Mouse (Mus musculus) heart, embryonic 16.5 days (tissue): ENCODE data around the gene Kcnk3. TPM values are rescaled to one million over a fixed set of nuclear protein-coding genes. Genes with fewer than 3 reads are reported as not detected.

ENCODE experiments used
- ATAC-seq: fragments of 200-750 bp; cut with Nextera tagmentation; replicated peaks from 2 replicates; pipeline ENCODE4 v1.8.0; 2017; ENCODE audit warnings: moderate number of reproducible peaks; ENCODE audit not compliant: insufficient read depth, low FRiP score; ENCODE audit errors: extremely low read depth
- H3K27ac ChIP-seq: fragments of 300-500 bp; sonication (generic); 2 replicates; pipeline ENCODE4 v1.5.1; 2014; ENCODE audit warnings: mild to moderate bottlenecking, low read length, control low read depth, moderate library complexity
- H3K27me3 ChIP-seq: fragments of 300-500 bp; sonication (generic); 2 replicates; pipeline ENCODE4 v1.6.1; 2014; ENCODE audit warnings: low read length, mixed read lengths; ENCODE audit not compliant: control insufficient read depth, insufficient read depth
- H3K36me3 ChIP-seq: fragments of 300-500 bp; sonication (generic); 2 replicates; pipeline ENCODE4 v1.6.1; 2014; ENCODE audit not compliant: control insufficient read depth, insufficient read depth
- H3K4me1 ChIP-seq: fragments of 300-500 bp; sonication (generic); 2 replicates; pipeline ENCODE4 v1.6.1; 2014; ENCODE audit warnings: low read length, mixed read lengths; ENCODE audit not compliant: control insufficient read depth, insufficient read depth
- H3K4me2 ChIP-seq: fragments of 300-500 bp; sonication (generic); 2 replicates; pipeline ENCODE4 v1.6.1; 2014; ENCODE audit warnings: low read depth, mild to moderate bottlenecking, control low read depth, low read length
- H3K4me3 ChIP-seq: fragments of 300-500 bp; sonication (generic); 2 replicates; pipeline ENCODE4 v1.5.1; 2014; ENCODE audit warnings: mild to moderate bottlenecking, control low read depth, low read length
- H3K9ac ChIP-seq: fragments of 300-500 bp; sonication (generic); 2 replicates; pipeline ENCODE4 v1.6.1; 2014; ENCODE audit warnings: low read length, control low read depth
- H3K9me3 ChIP-seq: fragments of 300-500 bp; sonication (generic); replicated peaks from 2 replicates; pipeline ENCODE4 v1.6.1; 2016; ENCODE audit warnings: low read length; ENCODE audit not compliant: control insufficient read depth
- WGBS: fragments of 180-500 bp; shearing (Covaris S2); extraction: QIAGEN DNeasy Blood & Tissue Kit; methylation state at CpG from one replicate; pipeline ENCODE4 v1.1.7; 2014; 5-methylcytosine and 5-hydroxymethylcytosine counted together
- polyA plus RNA-seq: library from polyadenylated mRNA; unstranded; fragments of >200 nt; fragmentation: Nextera tagmentation; extraction: Ambion mirVana; gene quantifications from 2 replicates; pipeline ENCODE4 v1.2.1, GENCODE M21; 2015

Gene Kcnk3
- 15.3 and 19.2 TPM in 2 replicates for polyA plus RNA-seq

DNA sequence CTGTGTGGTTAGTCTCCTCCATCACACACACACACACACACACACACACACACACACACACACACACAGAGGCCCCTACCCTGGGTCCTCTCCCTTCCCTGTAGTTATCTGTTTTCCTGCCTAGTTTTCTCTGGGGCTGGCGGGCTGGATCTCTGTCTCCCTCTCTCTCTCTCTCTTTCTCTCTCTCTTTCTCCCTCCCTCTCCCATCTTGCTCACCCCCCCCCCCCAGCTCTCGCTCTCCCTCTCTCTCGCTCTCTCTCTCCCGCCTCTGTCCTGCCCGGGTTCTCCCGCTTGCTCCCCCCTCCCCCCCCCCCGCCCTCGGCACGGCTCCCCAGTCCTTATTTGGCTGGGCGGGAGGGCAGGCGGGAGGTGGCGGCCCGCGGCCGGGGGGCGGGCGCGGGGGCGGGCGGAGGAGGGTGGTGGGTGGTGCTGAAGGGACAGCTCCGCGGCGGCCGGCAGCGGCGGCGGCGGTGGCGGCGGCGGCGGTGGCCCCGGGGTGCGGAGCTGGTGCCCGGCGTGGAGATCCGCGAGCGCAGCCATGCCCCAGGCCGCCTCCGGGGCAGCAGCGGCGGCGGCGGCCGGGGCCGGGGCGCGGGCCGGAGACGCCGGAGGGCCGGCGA is at the start of gene Kcnk3:
Gene Kcnk3, plus strand, starts transcription at position 490 of the 620 bp plus-strand sequence.
- Histone ChIP-seq H3K27ac (peak within 1 kb of the TSS; percentile 75), H3K9ac (peak within 1 kb of the TSS; percentile 79), H3K27me3 (peaks cover 15% of the 10 kb centered on the region), H3K36me3 (no peaks in the 10 kb centered on the region), H3K4me3 (peak within 1 kb of the TSS; percentile 51), H3K4me1 (peaks cover 46% of the 10 kb centered on the region), H3K9me3 (no peaks in the 10 kb centered on the region), H3K4me2 (peak within 1 kb of the TSS; percentile 74)
- WGBS, result 0% methylated on average over 30 of the region's 54 CpGs
- ATAC-seq, result peak; percentile 65

DNA sequence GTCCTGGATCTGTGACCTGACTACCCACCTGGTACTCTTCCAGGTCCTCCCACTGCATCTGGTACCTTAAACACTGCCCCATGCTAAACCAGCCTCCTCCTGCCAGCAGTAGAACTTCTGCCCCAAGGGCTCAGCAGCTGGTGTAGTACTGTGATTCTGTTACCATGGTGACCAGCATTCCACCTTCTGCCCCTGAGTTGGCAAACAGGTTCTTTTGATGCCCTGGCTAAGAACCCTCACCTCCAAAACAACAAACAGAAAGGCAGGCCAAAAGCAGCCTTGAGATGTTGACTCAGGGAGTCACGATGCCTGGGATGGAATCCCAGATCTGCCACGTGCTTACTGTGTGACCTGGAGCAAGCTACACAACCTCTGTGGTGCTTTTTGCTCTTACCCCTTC is 42.3 kb upstream of the Kcnk3 start, which contains the start of gene Cib4:
Gene Cib4, minus strand, starts transcription at position 139 of the 400 bp plus-strand sequence.
- Histone ChIP-seq H3K9ac (0 out of 2 replicates have a peak within 1 kb of the TSS, but pooled peaks have one; percentile 30), H3K4me2 (no peak within 1 kb of the TSS), H3K36me3 (no peaks in the 10 kb centered on the region), H3K27ac (no peak within 1 kb of the TSS), H3K4me3 (no peak within 1 kb of the TSS), H3K27me3 (no peaks in the 10 kb centered on the region), H3K9me3 (no peaks in the 10 kb centered on the region), H3K4me1 (0 out of 2 replicates have a peak, but pooled peaks cover 2% of the 10 kb centered on the region)
- ATAC-seq, result no peak
- WGBS, result 56% methylated on average over 2 of the region's 2 CpGs

GRCm38 (mm10) chr5:30548681-30549080 is 39.3 kb upstream of the Kcnk3 start:
- no peak overlapping the region for H3K4me3 ChIP-seq
- no peak overlapping the region for H3K4me2 ChIP-seq
- no peaks in the 10 kb centered on the region for H3K9me3 ChIP-seq
- H3K36me3 ChIP-seq, result no peaks in the 10 kb centered on the region
- WGBS, result 68% methylated on average over 2 of the region's 2 CpGs
- no peak overlapping the region for H3K27ac ChIP-seq
- no peak for ATAC-seq
- no peak overlapping the region for H3K9ac ChIP-seq
- no peaks in the 10 kb centered on the region for H3K27me3 ChIP-seq
- 0 out of 2 replicates have a peak, but pooled peaks cover 2% of the 10 kb centered on the region for H3K4me1 ChIP-seq

- H3K9ac ChIP-seq, result no peak overlapping the region
- no peak overlapping the region for H3K4me2 ChIP-seq
- H3K27ac ChIP-seq, result no peak overlapping the region
- no peaks in the 10 kb centered on the region for H3K27me3 ChIP-seq
- no peaks in the 10 kb centered on the region for H3K9me3 ChIP-seq
- WGBS, result 66% methylated on average over 9 of the region's 9 CpGs
- peaks cover 9% of the 10 kb centered on the region for H3K4me1 ChIP-seq
- no peaks in the 10 kb centered on the region for H3K36me3 ChIP-seq
- H3K4me3 ChIP-seq, result no peak overlapping the region
- peak; percentile 58 for ATAC-seq
Observed at GRCm38 (mm10) chr5:30550334-30551021, 37.5 kb upstream of the Kcnk3 start.

- H3K4me2 ChIP-seq, result no peak overlapping the region
- ATAC-seq, result no peak
- WGBS, result 83% methylated on average over 8 of the region's 8 CpGs
- no peak overlapping the region for H3K9ac ChIP-seq
- no peaks in the 10 kb centered on the region for H3K36me3 ChIP-seq
- no peaks in the 10 kb centered on the region for H3K9me3 ChIP-seq
- H3K4me1 ChIP-seq, result peaks cover 10% of the 10 kb centered on the region
- no peak overlapping the region for H3K4me3 ChIP-seq
- H3K27me3 ChIP-seq, result no peaks in the 10 kb centered on the region
- no peak overlapping the region for H3K27ac ChIP-seq
Observed at GRCm38 (mm10) chr5:30551022-30551638, 36.8 kb upstream of the Kcnk3 start.

DNA sequence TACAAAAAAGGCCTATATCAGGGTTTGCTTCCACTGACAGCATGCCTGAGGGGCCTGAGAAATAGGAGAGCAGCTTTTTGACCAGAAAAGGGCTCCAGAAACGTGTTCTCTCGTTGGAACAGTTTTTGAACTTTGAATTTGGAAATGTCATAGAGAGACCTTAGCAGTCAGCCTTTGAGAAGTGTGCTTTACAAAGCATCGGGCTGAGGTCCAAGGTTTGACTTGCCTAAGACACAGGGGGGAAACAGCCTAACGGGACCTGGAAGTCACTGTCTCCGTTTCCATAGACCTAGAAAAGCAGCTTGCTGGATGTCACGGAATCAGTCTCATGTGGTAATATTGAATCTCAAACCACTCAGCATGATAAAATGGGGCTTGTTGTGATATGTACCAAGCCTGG is 36.0 kb upstream of the Kcnk3 start:
- Histone ChIP-seq H3K36me3 (no peaks in the 10 kb centered on the region), H3K27me3 (no peaks in the 10 kb centered on the region), H3K4me2 (no peak overlapping the region), H3K9ac (no peak overlapping the region), H3K4me1 (peaks cover 10% of the 10 kb centered on the region), H3K27ac (no peak overlapping the region), H3K9me3 (no peaks in the 10 kb centered on the region), H3K4me3 (no peak overlapping the region)
- WGBS, result 78% methylated on average over 6 of the region's 6 CpGs
- ATAC-seq, result no peak

- Histone ChIP-seq H3K4me1 (peaks cover 10% of the 10 kb centered on the region), H3K36me3 (no peaks in the 10 kb centered on the region), H3K27ac (no peak overlapping the region), H3K9me3 (no peaks in the 10 kb centered on the region), H3K9ac (no peak overlapping the region), H3K4me3 (no peak overlapping the region), H3K4me2 (no peak overlapping the region), H3K27me3 (no peaks in the 10 kb centered on the region)
- 78% methylated on average over 13 of the region's 13 CpGs for WGBS
- no peak for ATAC-seq
Observed at GRCm38 (mm10) chr5:30553936-30554335, 34.0 kb upstream of the Kcnk3 start.

DNA sequence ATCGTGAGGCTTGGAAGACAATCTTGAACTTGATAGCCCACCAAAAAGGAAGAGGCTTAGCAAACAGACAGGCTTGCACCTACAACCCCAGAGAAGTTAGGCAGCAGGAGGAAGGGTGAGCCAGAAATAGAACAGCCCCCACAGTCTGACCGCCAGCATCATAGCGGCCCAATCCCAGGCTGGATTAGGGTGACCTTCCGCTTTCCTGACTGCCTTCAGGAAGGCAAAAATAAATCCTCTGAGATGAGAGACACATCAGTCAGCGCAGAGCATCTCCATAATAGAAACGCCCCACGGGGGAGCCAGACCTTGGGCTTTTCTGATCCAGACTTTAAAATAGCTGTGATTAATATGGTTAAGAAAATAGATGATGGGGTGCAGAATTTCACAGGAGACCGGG is 33.0 kb upstream of the Kcnk3 start:
- Histone ChIP-seq H3K9me3 (no peaks in the 10 kb centered on the region), H3K4me1 (peaks cover 10% of the 10 kb centered on the region), H3K9ac (no peak overlapping the region), H3K4me2 (no peak overlapping the region), H3K4me3 (no peak overlapping the region), H3K36me3 (no peaks in the 10 kb centered on the region), H3K27me3 (no peaks in the 10 kb centered on the region), H3K27ac (no peak overlapping the region)
- 48% methylated on average over 8 of the region's 8 CpGs for WGBS
- ATAC-seq, result no peak

GRCm38 (mm10) chr5:30556284-30556683 is 31.7 kb upstream of the Kcnk3 start:
- Histone ChIP-seq H3K9ac (no peak overlapping the region), H3K4me2 (no peak overlapping the region), H3K27ac (no peak overlapping the region), H3K27me3 (no peaks in the 10 kb centered on the region), H3K36me3 (no peaks in the 10 kb centered on the region), H3K4me3 (no peak overlapping the region), H3K4me1 (peaks cover 10% of the 10 kb centered on the region), H3K9me3 (peaks cover 2% of the 10 kb centered on the region; the same call in 1 of the 2 replicates)
- ATAC-seq, result no peak
- 65% methylated on average over 3 of the region's 3 CpGs for WGBS
